Mouse (Mus musculus): ENCODE measurements around the gene Zbtb45. TPM values are rescaled to one million over a fixed set of nuclear protein-coding genes. Genes with fewer than 3 reads are reported as not detected.
A peak's percentile ranks its signal among the peaks of the same experiment; 100 is the strongest.

The Zbtb45 gene
- total and polyA plus RNA-seq, 3 experiments: 6.7 to 17.1 (median 9.5) TPM

DNA sequence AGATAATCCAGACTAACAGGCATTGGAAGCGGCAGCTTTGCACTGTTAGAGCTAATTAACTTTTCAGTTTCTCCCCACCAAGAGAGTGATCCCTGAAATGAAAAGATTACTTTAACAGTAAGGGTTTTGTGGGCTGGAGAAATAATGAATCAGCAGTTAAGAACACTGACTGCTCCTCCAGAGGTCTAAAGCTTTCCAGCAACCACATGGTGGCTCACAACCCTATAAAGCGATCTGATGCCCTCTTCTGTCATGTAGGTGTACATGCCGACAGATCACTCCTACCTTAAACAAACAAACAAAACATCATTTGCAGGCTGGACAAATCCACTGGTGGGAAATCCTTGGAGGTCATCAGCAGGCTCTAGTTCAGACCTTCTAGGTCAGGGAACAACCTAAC is 54.9 kb downstream of the Zbtb45 start:
- no peak overlapping the region for H3K4me2 ChIP-seq (ENCODE audit: insufficient read depth, low read depth, poor library complexity, severe bottlenecking)
- H3K27ac ChIP-seq (ENCODE audit: insufficient read depth, low read depth): no peak overlapping the region
- dilution Hi-C loops (cut with MboI; ENCODE audit: extremely low pct_ligation_motif_present, extremely low pct_unique_long_range_greater_than_20kb, low sequenced_read_pairs): no loop called here
- H3K36me3 ChIP-seq (replicated peaks in 1 of 2; ENCODE audit: control insufficient read depth in 1 of 2, insufficient read depth in 1 of 2, low read length in 1 of 2): no peaks in the 10 kb centered on the region
- no peaks in the 10 kb centered on the region for H3K27me3 ChIP-seq (replicated peaks)
- peak; percentile 53 for DNase-seq (ENCODE audit: extremely low read depth)
- no peaks in the 10 kb centered on the region for H3K79me2 ChIP-seq (replicated peaks; ENCODE audit: control insufficient read depth, extremely low read depth, insufficient read depth, poor library complexity, severe bottlenecking)
- H3K4me3 ChIP-seq (replicated peaks in 1 of 3; ENCODE audit: low read depth in 2 of 3, low read length in 2 of 3, poor library complexity in 1 of 3): no peak overlapping the region
- H3K9ac ChIP-seq (ENCODE audit: insufficient read depth, low read depth): no peak overlapping the region
- in situ Hi-C loops (cut with MboI; ENCODE audit: low pct_ligation_motif_present, low pct_unique_long_range_greater_than_20kb, low sequenced_read_pairs): no loop called here
- H3K4me1 ChIP-seq (ENCODE audit: control insufficient read depth in 1 of 2, insufficient read depth in 2 of 2): peaks cover 0 to 27% of the 10 kb centered on the region in 2 experiments; a peak in 2 of 4 replicates
- H3K9me3 ChIP-seq (replicated peaks; ENCODE audit: low read length): no peaks in the 10 kb centered on the region
- TF ChIP-seq CTCF (conservative IDR thresholded peaks at IDR 0.05 in 1 of 2, IDR thresholded peaks at IDR 0.05 in 1 of 2; ENCODE audit: low read depth in 2 of 2, low read length in 2 of 2) (peak in 1 of 2 experiments; percentile 76; a peak in 2 of 4 replicates), ZMIZ1 (IDR thresholded peaks at IDR 0.05; ENCODE audit: low read depth, low read length) (no peak), ZNF384 (IDR thresholded peaks at IDR 0.05; ENCODE audit: low read depth, low read length) (0 out of 2 replicates have a peak, but pooled peaks have one; percentile 7), TCF12 (IDR thresholded peaks at IDR 0.05; ENCODE audit: low read depth, low read length) (0 out of 2 replicates have a peak, but pooled peaks have one; percentile 32), MEF2A (IDR thresholded peaks at IDR 0.05; ENCODE audit: borderline replicate concordance, low read depth, low read length) (no peak), IRF4 (IDR thresholded peaks at IDR 0.05; ENCODE audit: low read depth, low read length) (no peak), POLR2A (IDR thresholded peaks at IDR 0.05; ENCODE audit: low read depth, low read length) (no peak), SMC3 (IDR thresholded peaks at IDR 0.05; ENCODE audit: low read depth, low read length) (peak; percentile 56), ZKSCAN1 (IDR thresholded peaks at IDR 0.05; ENCODE audit: borderline replicate concordance, low read depth, low read length) (no peak), TBP (conservative IDR thresholded peaks at IDR 0.05; ENCODE audit: low read depth, low read length) (no peak), ELF1 (IDR thresholded peaks at IDR 0.05; ENCODE audit: low read depth, low read length) (no peak), E2F4 (IDR thresholded peaks at IDR 0.05; ENCODE audit: insufficient replicate concordance, low read depth, low read length) (no peak), MYC (IDR thresholded peaks at IDR 0.05; ENCODE audit: low read depth, low read length) (peak; percentile 94), RAD21 (IDR thresholded peaks at IDR 0.05; ENCODE audit: low read depth, low read length) (peak; percentile 56), JUN (IDR thresholded peaks at IDR 0.05; ENCODE audit: insufficient read depth, low read depth, low read length) (no peak), MAFK (IDR thresholded peaks at IDR 0.05; ENCODE audit: insufficient replicate concordance, low read length) (0 out of 2 replicates have a peak, but pooled peaks have one; percentile 30), MAX (IDR thresholded peaks at IDR 0.05; ENCODE audit: low read length) (peak; percentile 52; the same call in 1 of the 2 replicates)

Other genes starting within 250 kb of the Zbtb45 start
- gene Zscan18, start 206.4 kb downstream of the Zbtb45 start, total RNA-seq (2012; rRNA removed): 1.6 and 1.8 TPM in 2 replicates
- gene Zscan18, start 206.4 kb downstream of the Zbtb45 start, total RNA-seq (2014; rRNA removed): 0.56 and 1.4 TPM in 2 replicates
- 1.3 and 1.6 TPM in 2 replicates for gene Zscan18, start 206.4 kb downstream of the Zbtb45 start, polyA plus RNA-seq (2012; ENCODE audit: insufficient read length, low read depth)
- gene Zfp329, start 191.2 kb downstream of the Zbtb45 start, total RNA-seq (2012; rRNA removed): 4.4 and 4.5 TPM in 2 replicates
- 3.9 and 7.2 TPM in 2 replicates for gene Zfp329, start 191.2 kb downstream of the Zbtb45 start, total RNA-seq (2014; rRNA removed)
- gene Zfp329, start 191.2 kb downstream of the Zbtb45 start, polyA plus RNA-seq (2012; ENCODE audit: insufficient read length, low read depth): 4.3 and 4.5 TPM in 2 replicates
- gene Zfp110, start 175.3 kb downstream of the Zbtb45 start, total RNA-seq (2012; rRNA removed): 29.3 and 31.0 TPM in 2 replicates
- gene Zfp110, start 175.3 kb downstream of the Zbtb45 start, total RNA-seq (2014; rRNA removed): 26.6 and 31.5 TPM in 2 replicates
- gene Zfp110, start 175.3 kb downstream of the Zbtb45 start, polyA plus RNA-seq (2012; ENCODE audit: insufficient read length, low read depth): 14.8 and 16.2 TPM in 2 replicates
- 1.2 and 1.4 TPM in 2 replicates for gene Zfp128, start 128.9 kb downstream of the Zbtb45 start, total RNA-seq (2012; rRNA removed)
- gene Zfp128, start 128.9 kb downstream of the Zbtb45 start, total RNA-seq (2014; rRNA removed): 0.96 and 1.2 TPM in 2 replicates
- gene Zfp128, start 128.9 kb downstream of the Zbtb45 start, polyA plus RNA-seq (2012; ENCODE audit: insufficient read length, low read depth): 0.61 and 0.78 TPM in 2 replicates
- 3.2 and 4.2 TPM in 2 replicates for gene Zscan22, start 112.2 kb downstream of the Zbtb45 start, total RNA-seq (2012; rRNA removed)
- gene Zscan22, start 112.2 kb downstream of the Zbtb45 start, total RNA-seq (2014; rRNA removed): 2.8 and 3.3 TPM in 2 replicates
- gene Zscan22, start 112.2 kb downstream of the Zbtb45 start, polyA plus RNA-seq (2012; ENCODE audit: insufficient read length, low read depth): 7.6 and 8.9 TPM in 2 replicates
- gene Rps5, start 87.7 kb downstream of the Zbtb45 start, total RNA-seq (2012; rRNA removed): 3,671 and 4,026 TPM in 2 replicates
- 3,631 and 4,293 TPM in 2 replicates for gene Rps5, start 87.7 kb downstream of the Zbtb45 start, total RNA-seq (2014; rRNA removed)
- 2,088 and 2,166 TPM in 2 replicates for gene Rps5, start 87.7 kb downstream of the Zbtb45 start, polyA plus RNA-seq (2012; ENCODE audit: insufficient read length, low read depth)
- gene Rnf225, start 82.6 kb downstream of the Zbtb45 start, total RNA-seq (2012; rRNA removed): 1.1 and 1.3 TPM in 2 replicates
- 0.89 and 0.90 TPM in 2 replicates for gene Rnf225, start 82.6 kb downstream of the Zbtb45 start, total RNA-seq (2014; rRNA removed)
- gene Rnf225, start 82.6 kb downstream of the Zbtb45 start, polyA plus RNA-seq (2012; ENCODE audit: insufficient read length, low read depth): 3.4 and 4.0 TPM in 2 replicates
- gene Zfp324, start 44.2 kb downstream of the Zbtb45 start, total RNA-seq (2012; rRNA removed): 6.4 and 8.7 TPM in 2 replicates
- gene Zfp324, start 44.2 kb downstream of the Zbtb45 start, total RNA-seq (2014; rRNA removed): 6.3 and 7.3 TPM in 2 replicates
- gene Zfp324, start 44.2 kb downstream of the Zbtb45 start, polyA plus RNA-seq (2012; ENCODE audit: insufficient read length, low read depth): 3.8 and 4.2 TPM in 2 replicates
- gene Zfp446, start 32.2 kb downstream of the Zbtb45 start, total RNA-seq (2012; rRNA removed): 7.5 and 7.8 TPM in 2 replicates
- 11.9 and 12.8 TPM in 2 replicates for gene Zfp446, start 32.2 kb downstream of the Zbtb45 start, total RNA-seq (2014; rRNA removed)
- gene Zfp446, start 32.2 kb downstream of the Zbtb45 start, polyA plus RNA-seq (2012; ENCODE audit: insufficient read length, low read depth): 12.5 and 12.9 TPM in 2 replicates
- gene Slc27a5, start 11.8 kb downstream of the Zbtb45 start, total RNA-seq (2012; rRNA removed): 0.04 TPM in 1 of 2 replicates, not detected in the other
- not detected in 2 replicates for gene Slc27a5, start 11.8 kb downstream of the Zbtb45 start, total RNA-seq (2014; rRNA removed)
- gene Slc27a5, start 11.8 kb downstream of the Zbtb45 start, polyA plus RNA-seq (2012; ENCODE audit: insufficient read length, low read depth): not detected in 2 replicates
- 500 and 583 TPM in 2 replicates for gene Trim28, start 10.9 kb downstream of the Zbtb45 start, total RNA-seq (2012; rRNA removed)
- 495 and 516 TPM in 2 replicates for gene Trim28, start 10.9 kb downstream of the Zbtb45 start, total RNA-seq (2014; rRNA removed)
- 728 and 891 TPM in 2 replicates for gene Trim28, start 10.9 kb downstream of the Zbtb45 start, polyA plus RNA-seq (2012; ENCODE audit: insufficient read length, low read depth)
- gene Chmp2a, start 24.8 kb upstream of the Zbtb45 start, total RNA-seq (2012; rRNA removed): 110 and 115 TPM in 2 replicates
- 131 and 141 TPM in 2 replicates for gene Chmp2a, start 24.8 kb upstream of the Zbtb45 start, total RNA-seq (2014; rRNA removed)
- gene Chmp2a, start 24.8 kb upstream of the Zbtb45 start, polyA plus RNA-seq (2012; ENCODE audit: insufficient read length, low read depth): 134 and 148 TPM in 2 replicates
- gene Ube2m, start 28.2 kb upstream of the Zbtb45 start, total RNA-seq (2012; rRNA removed): 134 and 156 TPM in 2 replicates
- 227 and 244 TPM in 2 replicates for gene Ube2m, start 28.2 kb upstream of the Zbtb45 start, total RNA-seq (2014; rRNA removed)
- gene Ube2m, start 28.2 kb upstream of the Zbtb45 start, polyA plus RNA-seq (2012; ENCODE audit: insufficient read length, low read depth): 215 and 272 TPM in 2 replicates
- gene Mzf1, start 44.7 kb upstream of the Zbtb45 start, total RNA-seq (2012; rRNA removed): 0.46 and 0.55 TPM in 2 replicates
- gene Mzf1, start 44.7 kb upstream of the Zbtb45 start, total RNA-seq (2014; rRNA removed): 0.31 and 0.34 TPM in 2 replicates
- gene Mzf1, start 44.7 kb upstream of the Zbtb45 start, polyA plus RNA-seq (2012; ENCODE audit: insufficient read length, low read depth): 0.50 and 0.68 TPM in 2 replicates
- gene Vmn1r85, start 85.1 kb upstream of the Zbtb45 start, total RNA-seq (2012; rRNA removed): not detected in 2 replicates
- gene Vmn1r85, start 85.1 kb upstream of the Zbtb45 start, total RNA-seq (2014; rRNA removed): not detected in 2 replicates
- not detected in 2 replicates for gene Vmn1r85, start 85.1 kb upstream of the Zbtb45 start, polyA plus RNA-seq (2012; ENCODE audit: insufficient read length, low read depth)
- not detected in 2 replicates for gene Vmn1r86, start 109.9 kb upstream of the Zbtb45 start, total RNA-seq (2012; rRNA removed)
- gene Vmn1r86, start 109.9 kb upstream of the Zbtb45 start, total RNA-seq (2014; rRNA removed): not detected in 2 replicates
- not detected in 2 replicates for gene Vmn1r86, start 109.9 kb upstream of the Zbtb45 start, polyA plus RNA-seq (2012; ENCODE audit: insufficient read length, low read depth)
- gene Vmn1r87, start 130.1 kb upstream of the Zbtb45 start, total RNA-seq (2012; rRNA removed): not detected in 2 replicates
- not detected in 2 replicates for gene Vmn1r87, start 130.1 kb upstream of the Zbtb45 start, total RNA-seq (2014; rRNA removed)
- gene Vmn1r87, start 130.1 kb upstream of the Zbtb45 start, polyA plus RNA-seq (2012; ENCODE audit: insufficient read length, low read depth): not detected in 2 replicates
- 0.29 and 0.34 TPM in 2 replicates for gene Vmn1r88, start 149.5 kb upstream of the Zbtb45 start, total RNA-seq (2012; rRNA removed)
- 0.03 TPM in 1 of 2 replicates, not detected in the other for gene Vmn1r88, start 149.5 kb upstream of the Zbtb45 start, total RNA-seq (2014; rRNA removed)
- gene Vmn1r88, start 149.5 kb upstream of the Zbtb45 start, polyA plus RNA-seq (2012; ENCODE audit: insufficient read length, low read depth): 0.07 and 0.10 TPM in 2 replicates
- not detected in 2 replicates for gene Vmn1r89, start 203.0 kb upstream of the Zbtb45 start, total RNA-seq (2012; rRNA removed)
- not detected in 2 replicates for gene Vmn1r89, start 203.0 kb upstream of the Zbtb45 start, total RNA-seq (2014; rRNA removed)
- gene Vmn1r89, start 203.0 kb upstream of the Zbtb45 start, polyA plus RNA-seq (2012; ENCODE audit: insufficient read length, low read depth): not detected in 2 replicates

Measured in CH12.LX (cell line).